ENCODE assay signal across 8 mouse cellular contexts in the genomic region with DNA sequence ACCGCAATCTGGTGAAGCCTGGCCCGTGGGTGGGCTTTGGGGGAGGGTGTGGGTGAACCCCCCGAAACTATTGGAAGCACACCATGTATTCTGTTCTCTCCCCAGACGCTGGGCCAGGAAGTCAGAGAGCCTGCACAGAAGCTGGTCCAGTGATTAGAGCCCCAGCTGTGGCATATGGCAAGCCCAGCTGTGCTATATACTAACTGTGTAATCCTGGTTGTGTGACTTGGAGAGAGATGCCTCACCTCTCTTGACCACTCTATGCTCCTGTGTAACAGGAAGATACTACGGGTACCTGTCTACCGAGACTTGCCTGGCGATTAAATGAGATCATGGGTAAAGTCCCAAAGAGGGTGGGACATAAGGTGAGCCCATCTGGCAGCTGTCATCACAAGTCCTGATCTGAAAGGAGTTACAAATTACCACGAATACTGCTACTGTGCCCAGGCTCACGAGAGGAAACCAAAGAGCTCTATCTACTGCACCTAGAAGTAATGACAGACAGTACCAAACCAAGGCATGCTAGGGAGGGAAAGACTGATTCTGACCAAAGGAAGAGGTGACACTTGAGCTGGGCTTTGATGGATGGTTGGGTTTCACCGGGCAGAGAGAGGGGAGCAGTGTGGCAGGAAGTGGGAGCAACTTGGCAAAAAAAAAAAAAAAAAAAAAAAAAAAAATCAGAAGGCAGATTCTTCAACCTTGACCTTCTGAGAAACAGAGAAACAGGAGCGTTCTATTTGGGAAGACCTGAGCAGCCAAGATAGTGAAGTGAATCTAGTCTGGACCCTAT. TPM values are rescaled to one million over a fixed set of nuclear protein-coding genes. Genes with fewer than 3 reads are reported as not detected.
DNase-seq lines count a peak whose midpoint lies in the region; ATAC-seq and TF ChIP-seq lines count a peak whose summit lies in the region.

No protein-coding gene starts in this region.

- no peaks in the 10 kb centered on the region for H3K9me3 ChIP-seq in embryonic facial prominence, embryonic 14.5 days (ENCODE audit: control insufficient read depth, low read length)
- no peaks in the 10 kb centered on the region for H3K9me3 ChIP-seq in limb, embryonic 10.5 days (replicated peaks)

- intact Hi-C loops in heart, postnatal 25 days (cut with DNase I), result loop anchor here (2.0 to 5.0 kb wide), 2 partner anchors 98 to 104 kb away; no protein-coding TSS in a partner anchor

- peaks cover 8% of the 10 kb centered on the region for H3K79me3 ChIP-seq in C2C12 (ENCODE audit: low read depth)

- H3K4me1 ChIP-seq in embryonic facial prominence, embryonic 14.5 days (ENCODE audit: control insufficient read depth, insufficient read depth, low read length), result peaks cover 5% of the 10 kb centered on the region; the same call in 1 of the 2 replicates
- peaks cover 26% of the 10 kb centered on the region for H3K4me1 ChIP-seq in limb, embryonic 10.5 days

- H3K79me2 ChIP-seq in C2C12 (ENCODE audit: control insufficient read depth, insufficient read depth), result peaks cover 32% of the 10 kb centered on the region

- peak overlapping the region; percentile 79 for H3K4me3 ChIP-seq in C2C12 (ENCODE audit: insufficient read depth, poor library complexity, severe bottlenecking)
- H3K4me3 ChIP-seq in embryonic facial prominence, embryonic 14.5 days (ENCODE audit: low read depth, low read length), result peak overlapping the region; percentile 80
- peak overlapping the region; percentile 85 for H3K4me3 ChIP-seq in limb, embryonic 10.5 days

- TF ChIP-seq CTCF in C2C12 (IDR thresholded peaks at IDR 0.05; ENCODE audit: control insufficient read depth, insufficient read depth, insufficient read length), result no peak

- H3K36me3 ChIP-seq in C2C12 (ENCODE audit: control insufficient read depth, insufficient read depth), result no peaks in the 10 kb centered on the region
- H3K36me3 ChIP-seq in embryonic facial prominence, embryonic 14.5 days (ENCODE audit: control insufficient read depth, insufficient read depth, low read length), result no peaks in the 10 kb centered on the region
- H3K36me3 ChIP-seq in limb, embryonic 10.5 days, result no peaks in the 10 kb centered on the region

- H3K27ac ChIP-seq in embryonic facial prominence, embryonic 14.5 days (replicated peaks; ENCODE audit: low read depth, low read length), result peak overlapping the region; percentile 79
- H3K27ac ChIP-seq in limb, embryonic 10.5 days, result peak overlapping the region; percentile 92

- peak; percentile 54 for DNase-seq in heart, adult 8-10 months (ENCODE audit: low spot score)
- DNase-seq in heart, postnatal 25 days (ENCODE audit: low spot score), result no peak
- DNase-seq in embryonic facial prominence, embryonic 14.5 days (ENCODE audit: low spot score), result peak; percentile 49
- DNase-seq in limb, embryonic 10.5 days (ENCODE audit: low spot score), result no peak
- no peak for DNase-seq in urinary bladder, adult 18-20 months (ENCODE audit: low spot score in 2 of 2)
- DNase-seq in Muller cell, postnatal 12 days (ENCODE audit: inconsistent ontology term), result no peak

- WGBS in embryonic facial prominence, embryonic 14.5 days, result 11% methylated on average over 10 of the region's 11 CpGs
- 10% methylated on average over 11 of the region's 11 CpGs for WGBS in limb, embryonic 10.5 days

- peak overlapping the region; percentile 84 for H3K9ac ChIP-seq in embryonic facial prominence, embryonic 14.5 days (ENCODE audit: low read depth, low read length)

- peak overlapping the region; percentile 96 for H3ac ChIP-seq in C2C12 (ENCODE audit: control insufficient read depth, insufficient read length, low read depth)

- peak; percentile 50 for ATAC-seq in embryonic facial prominence, embryonic 14.5 days (ENCODE audit: low read depth)
- ATAC-seq in neutrophil, adult 5-6 weeks (ENCODE audit: extremely low read depth, insufficient number of reproducible peaks, low FRiP score, poor library complexity, severe bottlenecking), result peak; percentile 34; the same call in 1 of the 2 replicates

- H3K27me3 ChIP-seq in C2C12 (ENCODE audit: control insufficient read depth, insufficient read depth, insufficient read length), result no peaks in the 10 kb centered on the region
- no peaks in the 10 kb centered on the region for H3K27me3 ChIP-seq in embryonic facial prominence, embryonic 14.5 days (replicated peaks; ENCODE audit: control insufficient read depth, insufficient read depth, low read length)
- peaks cover 29% of the 10 kb centered on the region for H3K27me3 ChIP-seq in limb, embryonic 10.5 days (ENCODE audit: low read depth, poor library complexity, severe bottlenecking)

- H3K4me2 ChIP-seq in embryonic facial prominence, embryonic 14.5 days (ENCODE audit: low read depth, low read length), result peak overlapping the region; percentile 98

TF ChIP-seq in C2C12, 6 proteins besides CTCF, POLR2A, EP300 and RAD21:
- TF ChIP-seq CEBPB (IDR thresholded peaks at IDR 0.05; ENCODE audit: low read depth) (no peak), MYOD1 (IDR thresholded peaks at IDR 0.05; ENCODE audit: control insufficient read depth, insufficient read length, low read depth) (peak; percentile 2)

RNA-seq across cellular contexts. Expression of a gene that starts 0.8 kb away (rescaled TPM):
- total RNA-seq in heart, adult 8-10 months (2022), result 1 to 10 TPM; 6.0 to 7.3 (median 7.0) TPM
- total RNA-seq in heart, postnatal 25 days (2021), result 1 to 10 TPM; 7.2 to 7.6 TPM
- polyA plus RNA-seq in C2C12 (2012; fragmentation: generic; extraction: Trizol), result 1.1 TPM
- polyA plus RNA-seq in embryonic facial prominence, embryonic 14.5 days (2014; fragmentation: Nextera tagmentation; extraction: Ambion mirVana), result 4.1 and 4.4 TPM in 2 replicates
- polyA plus RNA-seq in limb, embryonic 10.5 days (2016; fragmentation: Nextera tagmentation; extraction: Ambion mirVana), result 1.0 and 1.3 TPM in 2 replicates
- total RNA-seq in neutrophil, adult 5-6 weeks (2017), result 93.1 and 93.8 TPM in 2 replicates

Comparison
In these comparisons a context has a peak if more than half of its experiments do, and no peak if none do; other contexts are left out.
1. DNase-seq: peak in heart, adult 8-10 months (single experiment) and embryonic facial prominence, embryonic 14.5 days (single experiment); none in heart, postnatal 25 days (single experiment), limb, embryonic 10.5 days (single experiment), urinary bladder, adult 18-20 months (0 of 2) and Muller cell, postnatal 12 days (single experiment).
2. RNA of a gene that starts 0.8 kb away (total RNA-seq): 93.1 to 93.8 TPM in neutrophil, adult 5-6 weeks; 7.2 to 7.6 TPM in heart, postnatal 25 days and 6.0 to 7.3 TPM in heart, adult 8-10 months; every median in the first group is over 10 times any median in the second.
3. Peak in every context shown above with its lines, with median percentiles within 50 percentile points of each other: H3K4me3 ChIP-seq.